Mouse (Mus musculus) liver, postnatal 0 days (tissue): ENCODE data around the gene Ciz1. TPM values are rescaled to one million over a fixed set of nuclear protein-coding genes. Genes with fewer than 3 reads are reported as not detected.

Experiments used
- ATAC-seq: fragments of 200-750 bp; cut with Nextera tagmentation; 2 replicates; pipeline ENCODE4 v1.8.0; 2017; ENCODE audit warnings: mild to moderate bottlenecking, moderate library complexity
- DNase-seq: peaks from one replicate; pipeline ENCODE4 v3.0.0-alpha.2; 2016
- H3K27ac ChIP-seq: fragments of 300-500 bp; sonication (generic); 2 replicates; pipeline ENCODE4 v1.5.1; 2014; ENCODE audit warnings: antibody characterized with exemption, moderate library complexity, mild to moderate bottlenecking, low read depth
- H3K27me3 ChIP-seq: fragments of 300-500 bp; sonication (generic); 2 replicates; pipeline ENCODE4 v1.6.1; 2014; ENCODE audit warnings: low read length, control low read depth, mixed read lengths; ENCODE audit not compliant: insufficient read depth
- H3K36me3 ChIP-seq: fragments of 300-500 bp; sonication (generic); replicated peaks from 2 replicates; pipeline ENCODE4 v1.6.1; 2014; ENCODE audit warnings: mild to moderate bottlenecking, control low read depth, low read length, moderate library complexity, mixed read lengths; ENCODE audit not compliant: insufficient read depth
- H3K4me1 ChIP-seq: fragments of 300-500 bp; sonication (generic); 2 replicates; pipeline ENCODE4 v1.6.1; 2014; ENCODE audit warnings: antibody characterized with exemption, mild to moderate bottlenecking, control low read depth; ENCODE audit not compliant: insufficient read depth
- H3K4me2 ChIP-seq: fragments of 300-500 bp; sonication (generic); 2 replicates; pipeline ENCODE4 v1.6.1; 2014; ENCODE audit warnings: low read depth, mild to moderate bottlenecking, low read length, moderate library complexity, mixed read lengths
- H3K4me3 ChIP-seq: fragments of 300-500 bp; sonication (generic); 2 replicates; pipeline ENCODE4 v1.5.1; 2014; ENCODE audit warnings: low read depth, low read length
- H3K9ac ChIP-seq: fragments of 300-500 bp; sonication (generic); replicated peaks from 2 replicates; pipeline ENCODE4 v1.6.1; 2014; ENCODE audit warnings: mild to moderate bottlenecking, moderate library complexity
- H3K9me3 ChIP-seq: fragments of 300-500 bp; sonication (generic); 2 replicates; pipeline ENCODE4 v1.6.1; 2016; ENCODE audit warnings: mild to moderate bottlenecking, control low read depth, low read length, mixed read lengths
- CTCF ChIP-seq: sonication (generic); IDR thresholded peaks from 2 replicates; pipeline ENCODE4 v1.5.1; 2016; ENCODE audit warnings: antibody characterized with exemption, low read depth
- EP300 ChIP-seq: IDR thresholded peaks from 2 replicates; pipeline ENCODE4 v1.6.1; 2016; ENCODE audit warnings: antibody characterized with exemption, low read depth, mild to moderate bottlenecking
- WGBS: fragments of 180-500 bp; shearing (Covaris S2); extraction: QIAGEN DNeasy Blood & Tissue Kit; methylation state at CpG from one replicate; pipeline ENCODE4 v1.1.7; 2014; ENCODE audit not compliant: insufficient replicate concordance; 5-methylcytosine and 5-hydroxymethylcytosine counted together
- polyA plus RNA-seq: library from polyadenylated mRNA; unstranded; fragments of >200 nt; fragmentation: Nextera tagmentation; extraction: Ambion mirVana; gene quantifications from 2 replicates; pipeline ENCODE4 v1.2.1, GENCODE M21; 2015

Ciz1 gene
- polyA plus RNA-seq, 1 experiment from 2014 or later = 9.0 TPM

DNA sequence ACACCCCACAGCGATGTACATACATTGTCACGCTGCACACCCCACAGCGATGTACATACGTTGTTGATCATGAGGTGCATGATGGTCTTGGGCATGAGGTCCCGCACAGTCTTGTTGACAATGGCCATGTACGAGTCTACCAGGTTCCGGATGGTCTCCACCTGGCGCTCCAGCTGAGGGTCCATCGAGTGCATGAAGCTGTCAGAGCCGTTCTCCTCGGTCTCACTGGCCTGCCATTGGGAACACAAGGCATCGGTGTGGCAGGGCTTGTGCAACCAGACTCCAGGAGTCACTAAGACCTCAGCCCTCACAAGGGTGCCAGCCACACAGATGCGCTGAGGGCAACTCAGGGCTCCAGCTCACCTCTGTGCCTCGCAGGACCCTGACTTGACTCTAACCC, 37.3 kb upstream of the Ciz1 start:
- Histone ChIP-seq H3K9ac (no peak overlapping the region), H3K27me3 (peaks cover 24% of the 10 kb centered on the region), H3K9me3 (no peaks in the 10 kb centered on the region), H3K27ac (no peak overlapping the region), H3K36me3 (no peaks in the 10 kb centered on the region), H3K4me2 (no peak overlapping the region), H3K4me3 (no peak overlapping the region), H3K4me1 (peaks cover 15% of the 10 kb centered on the region)
- ATAC-seq (no peak), DNase-seq (no peak)
- WGBS = 89% methylated on average over 14 of the region's 14 CpGs
- TF ChIP-seq EP300 = no peak
- TF ChIP-seq CTCF = no peak

DNA sequence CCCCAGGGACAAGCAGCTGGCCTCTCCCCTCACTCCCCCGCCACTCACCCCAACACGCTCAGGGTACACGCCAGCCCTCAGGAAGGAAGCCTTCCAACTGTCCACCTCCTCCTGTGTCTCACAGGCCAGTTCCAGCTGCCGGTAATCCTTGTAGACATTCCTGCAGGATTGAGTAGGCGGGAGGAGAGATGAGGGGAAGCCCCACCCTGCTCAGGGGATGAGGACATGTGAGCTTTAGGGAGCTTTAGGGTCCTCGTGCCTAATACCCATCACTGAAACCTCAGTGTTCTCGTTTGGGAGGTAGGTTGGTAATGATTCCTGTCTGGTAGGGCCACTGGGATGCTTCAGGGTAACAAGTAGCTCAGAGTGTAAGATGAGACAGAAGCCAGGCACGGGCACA, 36.4 kb upstream of the Ciz1 start:
- WGBS = 47% methylated on average over 8 of the region's 8 CpGs
- Histone ChIP-seq H3K4me1 (peaks cover 15% of the 10 kb centered on the region), H3K27me3 (peaks cover 24% of the 10 kb centered on the region), H3K9me3 (no peaks in the 10 kb centered on the region), H3K4me3 (no peak overlapping the region), H3K27ac (no peak overlapping the region), H3K9ac (no peak overlapping the region), H3K4me2 (no peak overlapping the region), H3K36me3 (no peaks in the 10 kb centered on the region)
- TF ChIP-seq CTCF (no peak), EP300 (no peak)
- ATAC-seq (no peak), DNase-seq (no peak)

DNA sequence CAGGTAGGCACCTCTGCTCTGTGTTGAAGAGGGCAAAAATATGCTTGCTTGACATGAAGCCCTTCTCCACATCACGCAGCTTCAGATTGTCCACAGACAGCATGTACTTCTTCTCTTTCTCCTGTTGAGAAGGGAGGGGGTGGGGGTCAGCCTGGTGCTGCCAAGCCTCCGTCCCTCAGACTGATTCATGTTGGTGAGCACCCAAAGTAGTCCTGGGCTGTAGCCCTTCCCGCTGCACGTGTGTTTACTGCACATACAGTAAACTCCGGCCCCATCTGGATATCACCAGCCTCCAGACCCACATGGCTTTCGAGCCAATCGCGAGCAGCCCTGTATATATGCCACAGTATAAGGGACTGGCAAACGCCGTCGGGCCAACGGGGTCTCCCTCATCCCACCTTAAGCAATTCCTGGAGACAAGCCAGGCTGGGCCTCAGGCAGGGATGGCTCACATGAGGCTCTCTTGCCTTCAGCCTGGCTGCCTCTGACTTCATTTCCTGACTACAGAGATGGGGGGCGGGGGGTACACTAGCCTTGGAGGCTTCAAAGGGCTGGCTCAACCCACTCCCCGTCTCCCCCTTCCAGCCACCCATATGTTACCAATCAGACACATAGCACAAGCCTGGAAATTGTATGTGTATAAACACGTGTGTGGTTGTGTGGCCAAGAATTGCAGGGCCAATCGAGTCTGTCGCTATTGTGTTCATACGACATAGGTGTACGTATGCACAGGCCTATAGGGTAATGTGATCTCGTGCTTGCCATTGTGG, 35.1 kb upstream of the Ciz1 start:
- H3K27me3 ChIP-seq = peaks cover 21% of the 10 kb centered on the region
- no peak for TF ChIP-seq EP300
- TF ChIP-seq CTCF = no peak
- no peak overlapping the region for H3K27ac ChIP-seq
- H3K4me1 ChIP-seq = peaks cover 6% of the 10 kb centered on the region
- no peaks in the 10 kb centered on the region for H3K36me3 ChIP-seq
- 71% methylated on average over 20 of the region's 20 CpGs for WGBS
- no peak overlapping the region for H3K4me2 ChIP-seq
- DNase-seq (no peak), ATAC-seq (no peak)
- H3K9ac ChIP-seq = no peak overlapping the region
- H3K4me3 ChIP-seq = no peak overlapping the region
- H3K9me3 ChIP-seq = no peaks in the 10 kb centered on the region

DNA sequence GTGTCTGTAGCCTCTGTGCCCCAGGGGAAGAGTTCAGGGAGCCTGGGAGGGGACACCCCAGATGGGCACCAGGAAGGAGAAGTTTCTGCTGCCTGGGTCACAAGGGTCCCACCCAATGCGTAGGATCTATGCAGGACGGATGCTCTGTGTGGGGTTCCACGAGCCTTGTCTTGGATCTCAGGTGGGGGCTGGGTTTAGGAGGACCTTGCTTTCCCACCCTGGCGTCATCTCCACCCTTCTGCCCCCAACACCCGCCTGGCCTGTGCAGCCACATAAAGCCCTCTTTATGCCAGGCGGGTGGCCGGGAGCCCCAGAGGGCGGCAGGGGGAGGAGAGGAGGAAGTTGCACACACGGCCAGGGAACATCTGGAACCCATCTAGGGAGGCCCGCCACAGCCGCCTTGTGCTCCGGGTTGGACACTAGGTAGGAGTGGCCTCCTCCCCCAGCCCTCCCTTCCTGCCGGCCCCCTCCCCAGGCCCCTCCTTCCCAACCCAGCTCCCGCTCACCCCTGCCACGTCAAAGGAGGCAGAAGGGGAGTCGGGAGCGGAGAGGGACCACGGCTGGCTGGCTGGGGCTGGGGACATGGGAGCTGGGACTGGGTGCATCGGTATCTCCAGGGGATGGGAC, 34.2 kb upstream of the Ciz1 start:
- H3K27me3 ChIP-seq = peaks cover 14% of the 10 kb centered on the region
- peak overlapping the region; percentile 45 for H3K4me2 ChIP-seq
- DNase-seq (peak; percentile 42), ATAC-seq (peak; percentile 22; the same call in 1 of the 2 replicates)
- H3K9me3 ChIP-seq = no peaks in the 10 kb centered on the region
- no peaks in the 10 kb centered on the region for H3K4me1 ChIP-seq
- no peak overlapping the region for H3K27ac ChIP-seq
- peak overlapping the region; percentile 11; the same call in 1 of the 2 replicates for H3K9ac ChIP-seq
- peak overlapping the region; percentile 26 for H3K4me3 ChIP-seq
- no peaks in the 10 kb centered on the region for H3K36me3 ChIP-seq
- WGBS = 16% methylated on average over 17 of the region's 19 CpGs
- TF ChIP-seq EP300 (no peak), CTCF (no peak)

- ATAC-seq (no peak), DNase-seq (no peak)
- H3K4me1 ChIP-seq = no peaks in the 10 kb centered on the region
- TF ChIP-seq CTCF (no peak), EP300 (no peak)
- no peak overlapping the region for H3K9ac ChIP-seq
- H3K36me3 ChIP-seq = no peaks in the 10 kb centered on the region
- H3K4me2 ChIP-seq = peak overlapping the region; percentile 45
- 70% methylated on average over 14 of the region's 14 CpGs for WGBS
- 0 out of 2 replicates have a peak overlapping the region, but pooled peaks have one; percentile 26 for H3K4me3 ChIP-seq
- no peak overlapping the region for H3K27ac ChIP-seq
- H3K9me3 ChIP-seq = no peaks in the 10 kb centered on the region
- peaks cover 14% of the 10 kb centered on the region for H3K27me3 ChIP-seq
Measured at GRCm38 (mm10) chr2:32318709-32319585, 33.2 kb upstream of the Ciz1 start.
